Mouse (Mus musculus) left cerebral cortex, postnatal 4 days (tissue): Measurements from ENCODE around the gene Micu2. TPM values are rescaled to one million over a fixed set of nuclear protein-coding genes. Genes with fewer than 3 reads are reported as not detected.
"Not testable (repeated sequence)": the region's sequence is repeated elsewhere in the genome, so short reads cannot be mapped to it uniquely, and the experiment has no call there.

Experiments used
- DNase-seq: peaks from one replicate; pipeline ENCODE4 v3.0.0-alpha.2; 2022
- intact Hi-C: fragments of 180-260 bp; cut with DNase I; formaldehyde crosslinking; loops from one replicate; pipeline ENCODE4 v1.15.1; 2025
- total RNA-seq, 2 experiments: library from RNA; stranded (reverse); gene quantifications; 2 replicates each; pipeline ENCODE4 v1.2.3; 2021

Micu2 gene
- total RNA-seq, 2 experiments from 2014 or later: 58.6 to 61.4 TPM

DNA sequence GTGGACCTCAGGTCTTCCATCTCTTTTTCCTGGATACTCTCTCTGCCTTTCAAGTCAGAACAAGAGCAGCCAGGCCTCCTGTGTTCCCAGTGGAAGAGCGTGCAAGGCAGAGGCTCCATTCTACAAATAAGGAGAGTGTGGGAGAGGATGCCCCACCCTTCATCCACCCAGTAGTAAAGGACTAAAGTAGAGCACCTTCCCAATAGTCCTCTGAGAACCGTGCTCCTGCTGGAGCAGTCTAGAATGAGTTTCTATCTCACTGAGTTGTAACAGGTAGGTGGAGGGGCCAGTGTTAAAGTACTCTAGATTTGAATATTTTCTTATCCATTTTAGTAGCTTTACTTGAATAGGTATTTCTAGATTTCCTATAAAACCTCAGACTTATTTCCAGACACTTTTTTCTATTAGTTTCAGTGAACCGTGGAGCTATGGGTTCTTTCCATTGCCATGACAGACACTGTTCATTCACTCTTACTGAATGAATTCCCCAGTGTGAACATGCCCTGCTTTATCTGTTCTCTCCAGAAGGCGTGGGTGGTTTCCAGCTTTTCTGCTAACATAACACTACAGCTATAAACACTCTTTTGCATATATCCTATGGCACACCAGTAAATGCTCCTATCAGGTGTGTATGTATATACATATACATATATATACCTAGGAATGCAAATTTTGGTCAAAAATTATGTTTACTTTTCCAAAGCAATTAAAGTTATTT lies 31.8 kb downstream of the Micu2 start:
- intact Hi-C loops: no loop called here
- no peak for DNase-seq

GRCm38 (mm10) chr14:57961861-57962260 lies 37.2 kb downstream of the Micu2 start:
- intact Hi-C loops: no loop called here
- no peak for DNase-seq

- intact Hi-C loops: no loop called here
- DNase-seq: peak; percentile 8
Measured at GRCm38 (mm10) chr14:57951089-57951488, 48.0 kb downstream of the Micu2 start.

DNA sequence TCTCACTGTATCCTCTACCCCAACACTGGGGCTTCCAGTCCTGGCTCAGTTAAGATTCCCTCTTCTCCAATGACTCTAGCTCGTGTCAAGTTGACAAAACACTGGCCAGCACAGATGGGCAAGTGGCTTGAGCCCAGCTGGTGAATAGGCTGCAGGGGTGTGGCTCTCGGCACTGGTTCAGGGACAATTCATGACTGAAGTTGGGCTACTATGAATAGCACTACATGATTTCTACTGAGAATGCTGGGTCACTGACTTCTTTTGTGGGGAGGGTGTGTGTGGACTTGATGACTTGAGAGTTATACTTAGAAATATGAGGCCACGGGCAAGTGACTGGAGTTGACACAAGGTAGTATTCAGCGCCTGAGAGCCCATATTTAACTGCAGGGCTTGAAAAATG lies 53.2 kb downstream of the Micu2 start:
- peak; percentile 4 for DNase-seq
- intact Hi-C loops: no loop called here

DNA sequence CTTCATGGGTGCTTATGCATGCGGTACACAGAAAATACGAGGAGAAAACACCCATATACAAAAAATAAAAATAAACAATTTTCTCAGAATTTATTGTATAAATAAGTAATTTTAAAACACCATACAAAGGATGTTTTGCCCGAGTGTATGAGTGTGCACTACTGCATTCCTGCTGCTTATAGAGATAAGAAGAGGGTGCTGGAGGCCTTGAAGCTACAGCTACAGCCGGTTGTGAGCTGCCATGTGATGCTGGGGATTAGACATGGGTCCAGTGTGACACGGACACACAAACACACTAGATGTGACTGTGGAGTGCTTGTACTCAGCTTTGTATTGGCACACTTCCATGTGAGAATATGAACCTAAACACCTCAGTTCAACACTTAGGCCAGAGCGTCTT lies 61.8 kb downstream of the Micu2 start:
- intact Hi-C loops: no loop called here
- DNase-seq: no peak

DNA sequence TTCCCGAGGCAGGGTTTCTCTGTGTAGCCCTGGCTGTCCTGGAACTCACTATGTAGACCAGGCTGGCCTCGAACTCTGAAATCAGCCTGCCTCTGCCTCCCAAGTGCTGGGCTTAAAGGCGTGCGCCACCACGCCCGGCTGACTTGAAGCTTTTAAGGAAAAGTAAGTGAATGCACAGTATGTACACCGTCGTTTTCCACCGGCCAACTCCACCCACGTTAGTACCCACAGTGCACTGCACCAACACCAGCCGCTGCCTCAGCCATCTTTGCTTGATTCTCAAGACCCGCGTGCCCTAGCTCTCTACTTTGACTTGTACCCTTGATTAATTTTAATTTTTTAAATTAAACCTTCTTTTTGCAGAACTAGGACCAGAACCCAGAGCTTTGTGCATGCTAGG lies 64.4 kb downstream of the Micu2 start:
- DNase-seq: no peak
- intact Hi-C loops: no loop called here

DNA sequence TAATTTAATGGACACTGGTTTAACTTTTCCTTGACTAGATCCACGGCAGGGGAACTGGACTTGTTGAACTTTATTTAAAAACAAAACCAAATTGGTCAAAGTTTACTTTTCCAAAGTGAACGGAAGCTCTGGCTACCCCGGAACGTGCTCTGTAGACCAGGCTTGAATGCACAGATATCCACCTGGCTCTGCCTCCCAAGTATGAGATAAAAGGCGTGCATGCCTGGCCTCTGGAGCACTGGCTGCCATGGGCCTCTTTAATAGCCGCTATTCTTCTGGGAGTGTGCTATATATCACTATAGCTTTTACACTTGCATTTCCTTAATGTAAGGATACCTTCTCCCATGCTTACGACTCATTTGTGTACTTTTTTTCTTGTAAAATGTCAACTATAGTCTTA lies 65.5 kb downstream of the Micu2 start:
- intact Hi-C loops: no loop called here
- no peak for DNase-seq

- intact Hi-C loops: no loop called here
- no peak for DNase-seq
Measured at GRCm38 (mm10) chr14:57932881-57933443, 66.1 kb downstream of the Micu2 start.

- intact Hi-C loops: no loop called here
- no peak for DNase-seq
Measured at GRCm38 (mm10) chr14:57921428-57922131, 77.5 kb downstream of the Micu2 start.

- DNase-seq: peak; percentile 4
- intact Hi-C loops: no loop called here
Measured at GRCm38 (mm10) chr14:57920568-57921310, 78.3 kb downstream of the Micu2 start.

DNA sequence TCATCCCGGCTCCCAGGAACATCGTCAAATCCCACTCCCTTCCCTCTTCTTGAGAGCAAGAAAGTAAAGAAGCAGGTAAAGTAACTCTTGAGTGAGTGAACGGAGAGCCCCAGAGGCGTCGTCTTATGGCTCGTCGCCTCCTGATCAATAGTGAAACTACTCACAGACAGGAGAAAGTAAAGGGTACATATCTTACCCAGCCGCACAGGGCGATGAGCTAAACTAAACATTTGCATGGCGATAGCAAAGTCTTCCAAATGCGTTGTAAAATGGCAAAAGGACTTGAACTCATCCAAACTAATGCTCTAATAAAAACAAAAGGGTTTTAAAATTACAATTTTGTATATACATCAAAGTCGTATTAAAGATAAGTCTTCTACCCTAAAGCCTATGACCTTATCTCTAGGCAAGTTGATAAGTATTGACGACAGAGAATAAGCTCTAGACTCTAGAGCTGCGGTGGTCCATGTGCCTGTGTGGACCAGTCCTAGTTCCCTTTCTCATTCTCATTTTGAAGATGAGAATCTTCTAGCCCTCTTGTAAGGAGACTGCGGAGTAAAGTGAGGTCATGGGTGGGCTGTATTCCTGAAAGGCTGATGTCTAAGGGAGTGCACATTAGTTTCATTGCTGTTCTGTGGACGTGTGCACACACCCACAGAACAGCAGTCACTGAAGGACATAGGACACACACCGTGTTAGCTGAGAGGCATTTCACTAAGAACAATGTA lies 79.8 kb downstream of the Micu2 start:
- intact Hi-C loops: no loop called here

GRCm38 (mm10) chr14:57915341-57915740 lies 83.7 kb downstream of the Micu2 start:
- intact Hi-C loops: no loop called here

More for the DNA sequence above, 79.8 kb downstream of the Micu2 start:
- no peak for DNase-seq

GRCm38 (mm10) chr14:57912211-57913007 lies 86.7 kb downstream of the Micu2 start:
- not testable (repeated sequence) for DNase-seq
- intact Hi-C loops: loop anchor here (5.0 kb wide), 1 partner anchor 230 kb away; no protein-coding TSS in a partner anchor

More at GRCm38 (mm10) chr14:57915341-57915740, 83.7 kb downstream of the Micu2 start:
- no peak for DNase-seq

GRCm38 (mm10) chr14:57911787-57912186 lies 87.3 kb downstream of the Micu2 start:
- not testable (repeated sequence) for DNase-seq
- intact Hi-C loops: loop anchor here (5.0 kb wide), 1 partner anchor 229 kb away; no protein-coding TSS in a partner anchor

DNA sequence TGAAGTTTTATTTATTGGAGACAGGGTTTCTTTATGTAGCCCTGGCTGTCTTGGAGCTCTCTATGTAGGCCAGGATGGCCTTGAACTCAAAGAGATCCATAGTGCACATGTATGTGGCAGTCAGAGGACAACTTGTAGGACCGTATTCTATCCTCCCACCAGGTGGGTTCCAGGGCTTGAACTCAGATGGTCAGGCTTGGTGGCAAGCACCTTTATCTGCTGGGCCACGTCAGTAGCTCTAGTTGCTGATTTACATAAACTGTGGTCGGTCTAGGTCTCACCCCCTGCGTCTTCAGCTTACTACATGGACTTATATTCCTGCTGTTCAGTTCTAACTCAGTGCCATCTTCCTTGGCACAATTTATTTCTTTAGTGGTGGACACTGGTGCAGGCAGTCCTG lies 87.7 kb downstream of the Micu2 start:
- no peak for DNase-seq
- intact Hi-C loops: loop anchor here (5.0 kb wide), 1 partner anchor 229 kb away; no protein-coding TSS in a partner anchor

DNA sequence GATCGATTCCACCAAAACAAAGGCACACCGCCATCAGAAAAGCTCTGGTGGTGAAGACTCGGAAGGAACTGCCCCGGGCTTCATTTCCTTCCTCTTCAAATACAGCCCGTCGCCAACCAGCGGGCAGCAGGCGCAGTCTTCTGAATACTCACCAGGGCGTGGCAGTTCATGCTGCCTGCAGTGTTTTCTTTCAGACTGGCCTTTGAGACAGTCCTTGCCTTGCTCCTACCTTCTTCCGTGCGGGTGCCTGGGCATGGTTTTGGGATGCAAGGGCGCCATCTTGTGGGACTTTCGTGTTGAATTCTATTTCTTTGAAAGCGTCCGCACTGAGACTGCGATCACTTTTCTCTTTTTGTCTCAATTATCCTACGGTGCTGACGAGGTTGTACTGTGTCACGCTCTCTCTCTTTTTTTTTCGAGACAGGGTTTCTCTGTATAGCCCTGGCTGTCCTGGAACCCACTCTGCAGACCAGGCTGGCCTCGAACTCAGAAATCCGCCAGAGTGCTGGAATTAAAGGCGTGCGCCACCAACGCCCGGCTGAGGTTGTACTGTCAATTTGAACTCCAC lies 88.5 kb downstream of the Micu2 start:
- peak; percentile 86 for DNase-seq
- intact Hi-C loops: loop anchor here (5.0 kb wide), 1 partner anchor 228 kb away; no protein-coding TSS in a partner anchor

DNA sequence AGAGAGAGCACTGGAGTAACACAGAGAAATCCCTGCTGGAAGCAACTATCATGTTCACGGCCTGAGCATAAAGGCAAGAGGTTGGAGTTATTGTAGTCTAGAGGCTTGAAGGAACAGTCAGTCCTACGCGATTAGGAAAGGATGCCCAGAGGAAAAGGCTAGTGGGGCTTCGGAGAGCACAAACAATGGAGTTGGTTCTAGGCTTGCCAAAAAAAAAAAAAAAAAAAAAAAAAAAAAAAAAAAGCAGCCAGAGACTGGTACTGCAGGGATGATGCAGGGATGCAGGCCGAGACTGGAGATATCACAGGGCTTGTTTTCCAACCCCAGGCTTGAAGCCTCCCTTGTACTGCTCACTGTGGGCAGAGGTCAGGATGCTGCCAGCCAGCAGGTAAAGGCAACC lies 89.8 kb downstream of the Micu2 start:
- intact Hi-C loops: no loop called here

GRCm38 (mm10) chr14:57908431-57908830 lies 90.6 kb downstream of the Micu2 start:
- intact Hi-C loops: no loop called here
- no peak for DNase-seq

More for the DNA sequence above, 89.8 kb downstream of the Micu2 start:
- no peak for DNase-seq

DNA sequence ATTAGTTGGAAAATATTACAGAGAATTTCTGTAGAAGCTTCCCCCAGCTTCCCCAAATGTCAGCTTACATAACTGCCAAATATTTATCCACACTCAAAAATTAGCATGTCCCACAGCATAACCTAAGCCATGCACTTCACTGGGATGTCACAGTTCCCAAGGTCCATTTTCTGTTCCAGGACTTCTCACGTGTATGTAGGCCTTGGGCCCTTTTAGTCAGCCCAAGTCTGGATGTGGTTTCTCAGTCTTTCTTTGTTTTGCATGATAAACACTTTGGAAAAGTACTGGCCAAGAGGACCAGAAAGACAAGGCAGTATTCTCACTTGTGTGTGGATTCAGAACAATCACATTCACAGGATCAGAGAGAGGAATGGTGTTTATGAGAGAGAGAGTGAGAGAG lies 97.1 kb downstream of the Micu2 start:
- no peak for DNase-seq
- intact Hi-C loops: no loop called here
